Mouse (Mus musculus): Measurements from ENCODE around the gene Frmd5. TPM values are rescaled to one million over a fixed set of nuclear protein-coding genes. Genes with fewer than 3 reads are reported as not detected.
A peak's percentile ranks its signal among the peaks of the same experiment; 100 is the strongest.

Frmd5 gene
- polyA plus RNA-seq, 1 experiment from 2014 or later, result 0.78 TPM

- Histone ChIP-seq H3K9me3 (no peaks in the 10 kb centered on the region), H3K4me1 (peaks cover 10% of the 10 kb centered on the region), H3K27me3 (peaks cover 34% of the 10 kb centered on the region), H3K9ac (no peak overlapping the region), H3K36me3 (no peaks in the 10 kb centered on the region), H3K4me3 (no peak overlapping the region), H3K4me2 (no peak overlapping the region), H3K27ac (no peak overlapping the region)
- ATAC-seq (ENCODE audit: insufficient number of reproducible peaks, low FRiP score, low TSS enrichment, low read depth), result no peak
- WGBS, result 81% methylated on average over 3 of the region's 3 CpGs
Measured at GRCm38 (mm10) chr2:121809126-121809525, 2.2 kb upstream of the Frmd5 start.

- H3K27me3 ChIP-seq, result peaks cover 34% of the 10 kb centered on the region
- WGBS, result under 1% methylated on average over 75 of the region's 90 CpGs
- no peaks in the 10 kb centered on the region for H3K36me3 ChIP-seq
- H3K4me3 ChIP-seq, result peak overlapping the region; percentile 68
- peaks cover 10% of the 10 kb centered on the region for H3K4me1 ChIP-seq
- no peaks in the 10 kb centered on the region for H3K9me3 ChIP-seq
- ATAC-seq (ENCODE audit: insufficient number of reproducible peaks, low FRiP score, low TSS enrichment, low read depth), result peak; percentile 78
- peak overlapping the region; percentile 95 for H3K4me2 ChIP-seq
- no peak overlapping the region for H3K27ac ChIP-seq
- 0 out of 2 replicates have a peak overlapping the region, but pooled peaks have one; percentile 14 for H3K9ac ChIP-seq
Measured at GRCm38 (mm10) chr2:121806171-121806943, 530 bp downstream of the Frmd5 start.

GRCm38 (mm10) chr2:121799051-121799450 lies 7.8 kb downstream of the Frmd5 start:
- Histone ChIP-seq H3K4me3 (no peak overlapping the region), H3K36me3 (no peaks in the 10 kb centered on the region), H3K27ac (no peak overlapping the region), H3K9me3 (no peaks in the 10 kb centered on the region), H3K27me3 (no peaks in the 10 kb centered on the region), H3K4me1 (no peaks in the 10 kb centered on the region), H3K9ac (no peak overlapping the region), H3K4me2 (no peak overlapping the region)
- WGBS, result 88% methylated on average over 7 of the region's 7 CpGs
- no peak for ATAC-seq (ENCODE audit: insufficient number of reproducible peaks, low FRiP score, low TSS enrichment, low read depth)

DNA sequence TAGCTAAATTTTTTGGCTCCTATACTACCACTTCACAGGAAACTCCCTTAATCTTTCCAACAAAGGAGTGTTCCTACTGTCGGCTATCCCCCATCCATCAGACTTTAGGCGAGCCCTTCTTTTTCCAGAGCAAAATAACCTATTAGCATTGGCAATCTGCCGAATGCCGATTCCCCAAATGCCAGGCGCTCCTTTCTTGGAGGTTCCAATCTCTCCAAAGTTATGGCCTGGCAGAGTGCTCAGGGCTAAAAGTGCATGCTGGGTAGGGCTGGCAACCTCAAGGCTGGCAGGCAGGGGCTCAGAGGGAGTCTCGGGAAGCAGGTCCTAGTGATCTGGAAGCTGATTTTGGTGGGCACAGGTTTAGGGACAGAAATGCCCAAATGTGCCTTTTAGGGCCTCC lies 10.9 kb downstream of the Frmd5 start:
- H3K4me3 ChIP-seq, result no peak overlapping the region
- H3K27ac ChIP-seq, result no peak overlapping the region
- no peak for ATAC-seq (ENCODE audit: insufficient number of reproducible peaks, low FRiP score, low TSS enrichment, low read depth)
- H3K36me3 ChIP-seq, result no peaks in the 10 kb centered on the region
- no peaks in the 10 kb centered on the region for H3K4me1 ChIP-seq
- H3K4me2 ChIP-seq, result no peak overlapping the region
- H3K9ac ChIP-seq, result no peak overlapping the region
- WGBS, result 88% methylated on average over 6 of the region's 6 CpGs
- no peaks in the 10 kb centered on the region for H3K27me3 ChIP-seq
- no peaks in the 10 kb centered on the region for H3K9me3 ChIP-seq

DNA sequence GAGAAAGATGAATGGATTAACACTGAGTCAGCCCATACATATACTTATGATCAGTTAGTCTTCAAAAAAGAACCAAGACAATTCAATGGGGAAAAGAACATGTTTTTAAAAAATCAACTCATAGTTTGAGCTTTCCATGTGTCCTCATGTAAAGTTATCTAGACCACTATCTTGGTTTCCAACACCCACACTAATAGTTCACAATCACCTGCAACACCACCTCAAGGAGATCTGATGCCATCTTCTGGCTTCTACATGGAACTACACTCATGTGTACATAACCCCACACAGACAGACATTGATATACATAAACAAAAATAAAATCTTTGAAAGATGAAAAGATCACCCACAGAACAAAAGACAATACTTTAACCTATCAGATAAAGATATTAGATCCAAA lies 17.1 kb downstream of the Frmd5 start:
- ATAC-seq (ENCODE audit: insufficient number of reproducible peaks, low FRiP score, low TSS enrichment, low read depth), result no peak
- H3K9ac ChIP-seq, result no peak overlapping the region
- no peak overlapping the region for H3K4me3 ChIP-seq
- H3K36me3 ChIP-seq, result no peaks in the 10 kb centered on the region
- H3K9me3 ChIP-seq, result no peaks in the 10 kb centered on the region
- 0 out of 2 replicates have a peak, but pooled peaks cover 5% of the 10 kb centered on the region for H3K4me1 ChIP-seq
- no peak overlapping the region for H3K4me2 ChIP-seq
- no peaks in the 10 kb centered on the region for H3K27me3 ChIP-seq
- H3K27ac ChIP-seq, result no peak overlapping the region

- 0 out of 2 replicates have a peak, but pooled peaks cover 5% of the 10 kb centered on the region for H3K4me1 ChIP-seq
- ATAC-seq (ENCODE audit: insufficient number of reproducible peaks, low FRiP score, low TSS enrichment, low read depth), result no peak
- H3K4me3 ChIP-seq, result no peak overlapping the region
- H3K36me3 ChIP-seq, result no peaks in the 10 kb centered on the region
- H3K27ac ChIP-seq, result no peak overlapping the region
- H3K9ac ChIP-seq, result no peak overlapping the region
- no peaks in the 10 kb centered on the region for H3K9me3 ChIP-seq
- H3K27me3 ChIP-seq, result no peaks in the 10 kb centered on the region
- WGBS, result 75% methylated on average over 2 of the region's 2 CpGs
- no peak overlapping the region for H3K4me2 ChIP-seq
Measured at GRCm38 (mm10) chr2:121788415-121788814, 18.5 kb downstream of the Frmd5 start.

- Histone ChIP-seq H3K27me3 (no peaks in the 10 kb centered on the region), H3K4me1 (0 out of 2 replicates have a peak, but pooled peaks cover 5% of the 10 kb centered on the region), H3K9ac (no peak overlapping the region), H3K9me3 (no peaks in the 10 kb centered on the region), H3K27ac (no peak overlapping the region), H3K4me3 (peak overlapping the region; percentile 3; the same call in 1 of the 2 replicates), H3K36me3 (no peaks in the 10 kb centered on the region), H3K4me2 (0 out of 2 replicates have a peak overlapping the region, but pooled peaks have one; percentile 3)
- no peak for ATAC-seq (ENCODE audit: insufficient number of reproducible peaks, low FRiP score, low TSS enrichment, low read depth)
- 47% methylated on average over 13 of the region's 13 CpGs for WGBS
Measured at GRCm38 (mm10) chr2:121787767-121788166, 19.1 kb downstream of the Frmd5 start.

GRCm38 (mm10) chr2:121787271-121787670 lies 19.6 kb downstream of the Frmd5 start:
- Histone ChIP-seq H3K4me1 (0 out of 2 replicates have a peak, but pooled peaks cover 5% of the 10 kb centered on the region), H3K4me2 (0 out of 2 replicates have a peak overlapping the region, but pooled peaks have one; percentile 3), H3K36me3 (no peaks in the 10 kb centered on the region), H3K4me3 (peak overlapping the region; percentile 3; the same call in 1 of the 2 replicates), H3K9ac (no peak overlapping the region), H3K27ac (no peak overlapping the region), H3K9me3 (no peaks in the 10 kb centered on the region), H3K27me3 (no peaks in the 10 kb centered on the region)
- ATAC-seq (ENCODE audit: insufficient number of reproducible peaks, low FRiP score, low TSS enrichment, low read depth), result no peak
- 19% methylated on average over 7 of the region's 7 CpGs for WGBS

- Histone ChIP-seq H3K36me3 (no peaks in the 10 kb centered on the region), H3K27me3 (no peaks in the 10 kb centered on the region), H3K4me3 (no peak overlapping the region), H3K9ac (no peak overlapping the region), H3K27ac (no peak overlapping the region), H3K4me1 (no peaks in the 10 kb centered on the region), H3K9me3 (no peaks in the 10 kb centered on the region), H3K4me2 (no peak overlapping the region)
- WGBS, result 81% methylated on average over 7 of the region's 7 CpGs
- no peak for ATAC-seq (ENCODE audit: insufficient number of reproducible peaks, low FRiP score, low TSS enrichment, low read depth)
Measured at GRCm38 (mm10) chr2:121776219-121776618, 30.7 kb downstream of the Frmd5 start.

- no peak overlapping the region for H3K9ac ChIP-seq
- H3K27ac ChIP-seq, result no peak overlapping the region
- no peaks in the 10 kb centered on the region; the same call in 1 of the 2 replicates for H3K9me3 ChIP-seq
- no peak overlapping the region for H3K4me3 ChIP-seq
- no peak for ATAC-seq (ENCODE audit: insufficient number of reproducible peaks, low FRiP score, low TSS enrichment, low read depth)
- H3K4me1 ChIP-seq, result no peaks in the 10 kb centered on the region
- no peaks in the 10 kb centered on the region for H3K27me3 ChIP-seq
- WGBS, result 83% methylated on average over 5 of the region's 5 CpGs
- no peaks in the 10 kb centered on the region for H3K36me3 ChIP-seq
- no peak overlapping the region for H3K4me2 ChIP-seq
Measured at GRCm38 (mm10) chr2:121764851-121765250, 42.0 kb downstream of the Frmd5 start.

- no peak overlapping the region for H3K4me3 ChIP-seq
- no peak overlapping the region for H3K27ac ChIP-seq
- no peaks in the 10 kb centered on the region for H3K9me3 ChIP-seq
- no peak overlapping the region for H3K4me2 ChIP-seq
- no peaks in the 10 kb centered on the region for H3K27me3 ChIP-seq
- no peaks in the 10 kb centered on the region for H3K36me3 ChIP-seq
- ATAC-seq (ENCODE audit: insufficient number of reproducible peaks, low FRiP score, low TSS enrichment, low read depth), result no peak
- 93% methylated on average over 5 of the region's 5 CpGs for WGBS
- H3K4me1 ChIP-seq, result no peaks in the 10 kb centered on the region
- H3K9ac ChIP-seq, result no peak overlapping the region
Measured at GRCm38 (mm10) chr2:121761861-121762260, 45.0 kb downstream of the Frmd5 start.

DNA sequence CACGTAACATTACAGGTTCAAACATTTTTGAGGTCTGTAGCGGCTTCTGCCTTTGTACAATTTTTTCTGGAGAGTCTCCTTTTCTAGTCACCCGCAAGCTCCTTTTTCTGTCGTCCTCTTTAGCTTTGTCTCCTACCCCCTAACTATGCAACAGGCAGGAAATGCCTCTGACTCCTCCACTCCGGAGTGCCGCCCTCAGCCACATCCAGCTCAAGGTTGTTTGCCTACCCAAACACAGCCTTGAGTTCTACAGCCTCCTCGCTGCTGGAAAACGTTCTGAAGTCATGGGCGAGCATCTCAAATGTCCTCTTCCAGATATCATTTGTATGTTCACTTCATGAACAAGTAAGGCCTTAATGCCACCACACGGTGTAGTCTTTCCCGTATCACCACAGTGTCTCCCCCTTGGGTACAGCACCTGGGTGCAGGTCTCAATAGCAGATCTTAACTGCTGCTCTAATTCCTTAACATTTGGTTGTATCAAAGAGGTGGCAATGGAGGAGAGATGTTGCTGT lies 45.5 kb downstream of the Frmd5 start:
- no peak overlapping the region for H3K4me2 ChIP-seq
- ATAC-seq (ENCODE audit: insufficient number of reproducible peaks, low FRiP score, low TSS enrichment, low read depth), result no peak
- H3K9me3 ChIP-seq, result no peaks in the 10 kb centered on the region
- H3K27me3 ChIP-seq, result no peaks in the 10 kb centered on the region
- no peak overlapping the region for H3K9ac ChIP-seq
- H3K4me3 ChIP-seq, result no peak overlapping the region
- no peak overlapping the region for H3K27ac ChIP-seq
- WGBS, result 86% methylated on average over 11 of the region's 11 CpGs
- no peaks in the 10 kb centered on the region for H3K4me1 ChIP-seq
- no peaks in the 10 kb centered on the region for H3K36me3 ChIP-seq
